In the genomic region with DNA sequence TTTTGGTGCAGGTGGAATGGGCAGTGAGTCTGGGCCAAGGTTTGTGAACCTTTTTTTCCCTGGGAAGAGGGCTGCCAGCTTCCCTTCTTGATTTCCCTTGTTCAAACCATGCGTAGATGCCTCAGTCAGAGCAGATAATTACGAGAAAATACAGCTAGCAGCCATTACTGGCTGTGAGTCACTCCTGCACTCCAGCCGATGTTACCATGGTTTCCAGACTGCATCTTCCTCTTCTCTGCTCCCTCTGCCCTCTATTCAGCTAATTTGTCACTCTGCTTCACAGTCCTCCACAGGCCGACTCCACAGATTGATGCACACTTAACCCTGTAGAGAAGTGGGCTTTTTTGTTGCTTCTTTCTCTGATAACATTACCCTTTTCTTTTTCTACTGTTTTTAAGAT, we compare ENCODE assay signal across 13 mouse cellular contexts. TPM values are rescaled to one million over a fixed set of nuclear protein-coding genes. Genes with fewer than 3 reads are reported as not detected.
A peak's percentile ranks its signal among the peaks of the same experiment; 100 is the strongest.
DNase-seq lines count a peak whose midpoint lies in the region; ATAC-seq and TF ChIP-seq lines count a peak whose summit lies in the region.
"Had no signal": no experiment of that assay in that cellular context is flagged by ENCODE, and none has a peak within 500 bp of the region (broad histone marks: within the 10 kb centered on the region; RNA-seq: fewer than 3 reads in every experiment).

No protein-coding gene starts in this region.

- WGBS in forebrain, postnatal 0 days: 43% methylated on average over 4 of the region's 4 CpGs
- 57% methylated on average over 4 of the region's 4 CpGs for WGBS in heart, embryonic 11.5 days (ENCODE audit: insufficient replicate concordance)

- DNase-seq in right cerebral cortex, adult 18-20 months: peak; percentile 39
- no peak for DNase-seq in right cerebral cortex, postnatal 14 days
- DNase-seq in forebrain, postnatal 0 days: peak; percentile 33
- peak in 1 of 2 experiments; percentile 11 for DNase-seq in left cerebral cortex, adult 2 months (ENCODE audit: extremely low spot score in 1 of 2, low spot score in 2 of 2)
- peak; percentile 6 for DNase-seq in right cerebral cortex, postnatal 36 days (ENCODE audit: low spot score in 2 of 2)
- DNase-seq in kidney, postnatal 14 days: no peak
- DNase-seq in T-cell, adult 2 months (ENCODE audit: low spot score): no peak
- DNase-seq: cerebellum, adult 8-10 months; gastrocnemius, postnatal 25 days; thymus, postnatal 25 days had no signal

- ATAC-seq in forebrain, postnatal 0 days: peak; percentile 21; the same call in 1 of the 2 replicates
- no peak for ATAC-seq in heart, embryonic 11.5 days (replicated peaks; ENCODE audit: insufficient number of reproducible peaks, low FRiP score, low TSS enrichment)

- intact Hi-C loops in left cerebral cortex, adult 2 months (cut with DNase I): loop anchor here (5.0 kb wide), 1 partner anchor 163 kb away; no protein-coding TSS in a partner anchor

- no peak overlapping the region for H3K4me3 ChIP-seq in forebrain, postnatal 0 days (ENCODE audit: low read depth, low read length)
- no peak overlapping the region for H3K4me3 ChIP-seq in left cerebral cortex, adult 2 months
- H3K4me3 ChIP-seq in heart, embryonic 11.5 days (ENCODE audit: low read depth, low read length): no peak overlapping the region
- H3K4me3 ChIP-seq: embryonic facial prominence, embryonic 15.5 days; liver, embryonic 15.5 days had no signal

- H3K36me3 ChIP-seq in forebrain, postnatal 0 days (ENCODE audit: insufficient read depth): no peaks in the 10 kb centered on the region
- no peaks in the 10 kb centered on the region for H3K36me3 ChIP-seq in heart, embryonic 11.5 days (ENCODE audit: control insufficient read depth, insufficient read depth, low read length)
- H3K36me3 ChIP-seq: embryonic facial prominence, embryonic 15.5 days; liver, embryonic 15.5 days had no signal

- no peaks in the 10 kb centered on the region for H3K4me1 ChIP-seq in forebrain, postnatal 0 days (ENCODE audit: insufficient read depth)
- H3K4me1 ChIP-seq in heart, embryonic 11.5 days (ENCODE audit: control insufficient read depth, insufficient read depth, low read length): no peaks in the 10 kb centered on the region

- H3K27me3 ChIP-seq in forebrain, postnatal 0 days (ENCODE audit: insufficient read depth, low read length): no peaks in the 10 kb centered on the region
- no peaks in the 10 kb centered on the region; the same call in 1 of the 2 replicates for H3K27me3 ChIP-seq in heart, embryonic 11.5 days (ENCODE audit: control insufficient read depth, insufficient read depth, low read length)

- H3K9me3 ChIP-seq in forebrain, postnatal 0 days (ENCODE audit: low read length): no peaks in the 10 kb centered on the region
- no peaks in the 10 kb centered on the region for H3K9me3 ChIP-seq in heart, embryonic 11.5 days (replicated peaks; ENCODE audit: control insufficient read depth, low read length)
- H3K9me3 ChIP-seq: embryonic facial prominence, embryonic 15.5 days; liver, embryonic 15.5 days had no signal

- no peak overlapping the region for H3K9ac ChIP-seq in forebrain, postnatal 0 days
- H3K9ac ChIP-seq in heart, embryonic 11.5 days (ENCODE audit: low read depth, low read length): no peak overlapping the region
- H3K9ac ChIP-seq: embryonic facial prominence, embryonic 15.5 days; liver, embryonic 15.5 days had no signal

- H3K27ac ChIP-seq in forebrain, postnatal 0 days (ENCODE audit: low read depth, low read length): peak overlapping the region; percentile 67
- peak overlapping the region; percentile 34; the same call in 1 of the 2 replicates for H3K27ac ChIP-seq in left cerebral cortex, adult 2 months
- no peak overlapping the region for H3K27ac ChIP-seq in heart, embryonic 11.5 days (ENCODE audit: low read depth, low read length)
- H3K27ac ChIP-seq: embryonic facial prominence, embryonic 15.5 days; liver, embryonic 15.5 days had no signal

- H3K4me2 ChIP-seq in forebrain, postnatal 0 days (ENCODE audit: low read depth): no peak overlapping the region
- no peak overlapping the region for H3K4me2 ChIP-seq in heart, embryonic 11.5 days
- H3K4me2 ChIP-seq: embryonic facial prominence, embryonic 15.5 days; liver, embryonic 15.5 days had no signal

- TF ChIP-seq CTCF in forebrain, postnatal 0 days (IDR thresholded peaks at IDR 0.05; ENCODE audit: low read depth): no peak
- no peak for TF ChIP-seq CTCF in left cerebral cortex, adult 2 months (IDR thresholded peaks at IDR 0.05)

RNA-seq across cellular contexts. Expression of gene Pin4, which starts 3.6 kb away (rescaled TPM):
- 26.6 and 27.7 TPM in 2 replicates for total RNA-seq in forebrain, postnatal 0 days (2014; rRNA removed)
- 52.6 and 76.6 TPM in 2 replicates for polyA plus RNA-seq in forebrain, postnatal 0 days (2015; fragmentation: Nextera tagmentation; extraction: Ambion mirVana)
- total RNA-seq in left cerebral cortex, adult 2 months (2021): 10 to 100 TPM; 28.2 to 29.9 TPM
- 50.9 and 54.2 TPM in 2 replicates for polyA plus RNA-seq in heart, embryonic 11.5 days (2014; fragmentation: Nextera tagmentation; extraction: Ambion mirVana)

RNA-seq across cellular contexts. Expression of gene Ercc6l, which starts 41.2 kb away (rescaled TPM):
- total RNA-seq in forebrain, postnatal 0 days (2014; rRNA removed): 1.2 and 2.0 TPM in 2 replicates
- 0.52 and 0.64 TPM in 2 replicates for polyA plus RNA-seq in forebrain, postnatal 0 days (2015; fragmentation: Nextera tagmentation; extraction: Ambion mirVana)
- total RNA-seq in left cerebral cortex, adult 2 months (2021): under 1 TPM; 0.09 TPM
- 9.8 and 13.3 TPM in 2 replicates for polyA plus RNA-seq in heart, embryonic 11.5 days (2014; fragmentation: Nextera tagmentation; extraction: Ambion mirVana)

RNA-seq across cellular contexts. Expression of gene Rtl5, which starts 44.6 kb away (rescaled TPM):
- total RNA-seq in forebrain, postnatal 0 days (2014; rRNA removed): 25.5 and 39.5 TPM in 2 replicates
- 2.5 and 6.0 TPM in 2 replicates for polyA plus RNA-seq in forebrain, postnatal 0 days (2015; fragmentation: Nextera tagmentation; extraction: Ambion mirVana)
- total RNA-seq in left cerebral cortex, adult 2 months (2021): 10 to 100 TPM; 20.2 to 25.7 TPM
- polyA plus RNA-seq in heart, embryonic 11.5 days (2014; fragmentation: Nextera tagmentation; extraction: Ambion mirVana): 0.52 and 0.92 TPM in 2 replicates

Comparison
In these comparisons a context has a peak if more than half of its experiments do, and no peak if none do; other contexts are left out.
1. DNase-seq: peak in right cerebral cortex, adult 18-20 months (single experiment), forebrain, postnatal 0 days (single experiment) and right cerebral cortex, postnatal 36 days (2 of 2); none in right cerebral cortex, postnatal 14 days (single experiment), kidney, postnatal 14 days (single experiment) and T-cell, adult 2 months (single experiment).